Mouse (Mus musculus): ENCODE results near the gene Cd63.

Gene Cd63

DNA sequence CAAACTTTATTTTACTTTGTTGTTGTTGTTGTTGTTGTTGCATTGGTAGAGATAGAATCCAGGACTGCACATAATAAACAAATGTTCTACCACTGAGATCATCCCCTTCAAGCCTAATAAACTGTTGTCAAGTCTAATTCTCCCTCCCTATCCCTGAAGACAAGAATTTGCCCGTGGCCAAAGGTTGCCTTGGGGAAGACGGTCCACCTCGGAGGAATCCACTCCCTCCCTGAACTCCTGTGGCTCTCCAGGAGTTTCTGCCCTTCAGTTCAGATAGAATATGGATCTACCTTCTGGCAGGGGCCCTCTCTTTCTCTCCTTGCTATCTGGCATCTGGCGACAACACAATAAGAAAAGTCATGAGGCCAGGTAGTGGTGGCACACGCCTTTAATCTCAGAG lies 4.0 kb downstream of the Cd63 start:
- no peak for DNase-seq (ENCODE audit: low read depth)

- DNase-seq (ENCODE audit: low read depth) = peak; percentile 79
Observed at GRCm38 (mm10) chr10:128908778-128909448, 8.1 kb downstream of the Cd63 start.

GRCm38 (mm10) chr10:128909567-128910028 lies 8.8 kb downstream of the Cd63 start:
- peak; percentile 98 for DNase-seq (ENCODE audit: low read depth)

- peak; percentile 85 for DNase-seq (ENCODE audit: low read depth)
Observed at GRCm38 (mm10) chr10:128910066-128910841, 9.5 kb downstream of the Cd63 start.

GRCm38 (mm10) chr10:128911430-128911829 lies 10.6 kb downstream of the Cd63 start:
- DNase-seq (ENCODE audit: low read depth) = no peak

DNA sequence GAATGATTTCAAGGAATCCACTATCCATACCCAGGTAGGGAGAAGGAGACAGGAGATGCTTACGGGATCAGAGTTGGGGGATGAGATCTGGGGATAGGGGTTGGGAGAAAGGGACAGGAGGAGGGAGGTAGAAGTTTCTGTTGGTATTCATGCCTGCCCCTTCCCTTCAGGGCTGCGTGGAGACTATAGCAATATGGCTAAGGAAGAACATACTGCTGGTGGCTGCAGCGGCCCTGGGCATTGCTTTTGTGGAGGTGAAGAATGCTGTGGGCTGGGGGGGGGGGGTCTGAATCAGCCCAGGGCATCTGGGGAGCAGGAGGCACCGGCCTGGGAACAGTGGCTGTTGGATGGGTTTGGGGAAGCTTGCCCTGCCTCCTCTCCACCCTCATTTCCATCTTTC lies 11.5 kb downstream of the Cd63 start:
- no peak for DNase-seq (ENCODE audit: low read depth)

- DNase-seq (ENCODE audit: low read depth) = no peak
Observed at GRCm38 (mm10) chr10:128912791-128913190, 12.0 kb downstream of the Cd63 start.

- peak; percentile 96 for DNase-seq (ENCODE audit: low read depth)
Observed at GRCm38 (mm10) chr10:128913219-128913618, 12.4 kb downstream of the Cd63 start.

DNA sequence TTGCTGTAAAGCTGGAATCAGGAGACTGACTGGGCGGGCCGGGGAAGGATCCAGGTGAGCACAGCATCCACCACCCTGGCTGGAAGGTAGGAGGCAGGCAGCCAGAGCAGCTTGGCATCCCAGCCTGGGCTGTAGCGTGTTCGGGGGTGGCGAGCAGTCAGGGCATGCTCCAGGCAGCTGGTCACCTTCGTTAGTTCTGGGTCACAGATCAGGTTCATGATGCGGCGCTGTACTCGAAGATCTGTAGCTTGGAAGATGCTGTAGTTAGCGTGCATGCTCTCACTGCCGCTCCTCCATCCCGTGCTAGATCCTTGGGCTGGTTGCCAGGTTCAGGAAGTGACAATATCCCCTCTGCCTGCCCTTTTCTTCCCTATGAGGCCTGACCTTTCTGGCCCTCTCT lies 12.9 kb downstream of the Cd63 start:
- DNase-seq (ENCODE audit: low read depth) = no peak

DNA sequence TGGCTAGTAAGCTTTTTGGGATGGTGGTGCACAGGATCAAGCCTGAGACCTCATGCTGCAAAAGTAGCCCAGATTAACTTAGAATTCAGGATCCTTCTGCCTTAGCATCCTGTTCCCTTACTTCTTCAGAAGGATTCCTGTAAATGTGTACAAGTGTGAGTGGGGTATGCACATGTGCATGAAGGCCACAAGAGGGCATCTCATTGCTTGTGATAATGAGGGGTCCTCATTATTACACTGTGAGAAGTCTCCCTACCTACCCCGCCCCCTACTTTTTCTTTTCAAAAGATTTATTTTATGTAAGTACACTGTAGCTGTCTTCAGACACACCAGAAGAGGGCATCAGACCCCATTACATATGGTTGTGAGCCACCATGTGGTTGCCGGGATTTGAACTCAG lies 14.8 kb downstream of the Cd63 start:
- DNase-seq (ENCODE audit: low read depth) = no peak

DNA sequence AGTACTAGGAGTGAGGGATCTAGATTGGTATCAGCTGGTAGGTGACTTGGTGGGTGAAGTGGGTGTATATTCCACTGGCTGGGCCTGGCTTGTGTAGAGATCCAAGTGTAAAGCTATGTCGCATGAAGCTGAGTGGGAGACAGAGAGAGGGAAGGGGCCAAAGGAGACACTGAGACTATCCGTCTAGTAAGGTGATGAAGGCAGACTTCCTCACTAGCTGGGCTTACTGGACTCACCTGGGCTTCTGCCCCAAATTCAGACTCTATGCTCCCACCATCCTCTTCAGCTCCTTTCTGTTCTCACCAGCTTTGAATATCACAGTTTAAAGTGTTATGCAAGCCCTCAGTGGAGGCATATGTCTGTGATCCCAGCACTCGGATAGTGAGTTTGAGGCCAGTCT lies 15.9 kb downstream of the Cd63 start:
- DNase-seq (ENCODE audit: low read depth) = no peak

DNA sequence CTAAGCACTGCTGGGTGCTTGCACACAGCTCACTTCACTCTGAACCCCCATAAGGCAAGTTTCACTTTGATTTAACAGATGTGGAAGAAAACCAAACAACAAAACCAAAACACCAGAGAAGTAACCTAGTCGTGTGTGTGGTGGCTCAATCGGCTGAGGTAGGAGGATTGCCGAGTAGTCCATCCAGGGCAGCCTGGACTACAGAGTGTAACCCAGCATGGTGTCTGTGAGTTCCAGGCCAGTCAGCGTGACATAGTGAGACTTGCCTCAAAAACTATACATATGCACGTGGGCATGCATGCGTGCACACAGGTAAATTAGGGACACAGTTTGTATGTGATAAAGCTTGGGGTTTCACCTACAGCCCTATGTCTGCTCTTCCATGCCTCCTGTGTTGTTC lies 16.6 kb downstream of the Cd63 start:
- no peak for DNase-seq (ENCODE audit: low read depth)

DNA sequence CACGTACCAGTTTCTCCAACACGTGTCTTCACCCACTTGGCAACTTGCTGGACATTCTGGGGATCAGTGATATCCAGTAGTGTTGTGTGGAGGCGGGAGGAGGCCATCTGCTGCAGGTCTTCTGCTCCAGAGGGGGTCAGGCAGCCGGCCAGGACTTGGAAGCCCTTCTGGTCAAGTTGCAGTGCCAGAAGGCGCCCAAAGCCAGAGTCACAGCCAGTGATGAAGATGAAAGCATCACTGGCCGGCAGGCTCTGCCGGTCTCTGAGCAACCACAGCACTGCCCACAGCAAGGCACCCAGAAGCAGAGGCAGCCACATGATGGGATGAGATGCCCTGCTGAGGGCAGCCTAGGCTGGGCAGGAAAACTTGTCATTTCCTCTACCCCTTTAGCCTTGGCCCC lies 17.5 kb downstream of the Cd63 start:
- DNase-seq (ENCODE audit: low read depth) = peak; percentile 52

GRCm38 (mm10) chr10:128919203-128919631 lies 18.4 kb downstream of the Cd63 start:
- DNase-seq (ENCODE audit: low read depth) = peak; percentile 66

GRCm38 (mm10) chr10:128919966-128920365 lies 19.2 kb downstream of the Cd63 start:
- peak; percentile 62 for DNase-seq (ENCODE audit: low read depth)

DNA sequence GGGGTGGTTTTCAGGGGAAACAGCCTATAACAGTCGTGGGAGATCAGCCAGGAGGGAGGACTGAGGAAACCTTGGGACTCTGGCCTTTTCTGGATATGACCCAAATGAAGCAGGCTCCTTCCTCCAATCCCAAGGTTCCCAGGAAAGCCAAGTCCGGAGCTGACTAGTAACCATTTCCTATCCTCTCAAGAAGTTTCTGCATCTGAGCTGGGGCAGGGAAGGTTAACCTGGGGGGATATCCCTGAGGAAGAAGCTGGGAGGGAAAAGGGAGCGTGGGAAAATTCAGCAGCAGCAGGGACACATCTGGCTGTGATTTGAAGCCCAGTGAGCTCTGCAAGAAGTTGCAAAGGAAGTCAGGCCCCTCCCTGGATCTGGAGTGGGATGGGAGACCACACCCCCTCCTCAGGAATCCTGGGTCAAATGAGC lies 20.0 kb downstream of the Cd63 start:
- DNase-seq (ENCODE audit: low read depth) = peak; percentile 72

DNA sequence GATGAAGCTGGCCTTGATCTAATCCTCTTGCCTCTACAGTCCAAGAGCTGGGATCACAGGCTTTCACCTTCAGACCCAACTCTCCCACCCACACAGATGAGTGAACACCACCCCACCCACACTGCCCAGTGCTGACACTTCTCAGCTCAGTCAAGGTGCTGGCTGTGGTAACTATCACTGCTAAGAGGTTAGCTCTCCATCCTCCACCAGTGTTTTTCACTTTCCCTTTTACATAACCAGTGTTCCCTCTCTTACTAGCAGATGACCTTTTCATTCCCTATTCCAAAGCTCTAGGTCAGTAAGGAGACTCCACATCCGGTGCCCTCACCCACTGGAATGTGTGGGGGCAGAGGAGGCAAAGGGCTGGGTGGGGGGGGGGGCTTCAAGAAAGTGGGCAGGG lies 20.5 kb downstream of the Cd63 start:
- peak; percentile 32 for DNase-seq (ENCODE audit: low read depth)

- peak; percentile 87 for DNase-seq (ENCODE audit: low read depth)
Observed at GRCm38 (mm10) chr10:128921883-128922821, 21.4 kb downstream of the Cd63 start.

GRCm38 (mm10) chr10:128922822-128923012 lies 21.9 kb downstream of the Cd63 start, which contains the start of gene Rdh5:
Rdh5 (minus strand) TSS chr10:128922888.
- no peak for DNase-seq (ENCODE audit: low read depth)

GRCm38 (mm10) chr10:128923013-128923691 lies 22.4 kb downstream of the Cd63 start:
- DNase-seq (ENCODE audit: low read depth) = peak; percentile 100

GRCm38 (mm10) chr10:128923935-128924334 lies 23.1 kb downstream of the Cd63 start, which contains the start of gene Bloc1s1:
Bloc1s1 (minus strand) TSS chr10:128924035.
- DNase-seq (ENCODE audit: low read depth) = no peak

- peak; percentile 56 for DNase-seq (ENCODE audit: low read depth)
Observed at GRCm38 (mm10) chr10:128928356-128928755, 27.6 kb downstream of the Cd63 start.
